Mouse (Mus musculus): ENCODE measurements around the gene Cend1. TPM values are rescaled to one million over a fixed set of nuclear protein-coding genes. Genes with fewer than 3 reads are reported as not detected.

The Cend1 gene
- 94.3 and 111 TPM in 2 replicates for polyA plus RNA-seq (2015; fragmentation: Nextera tagmentation; extraction: Ambion mirVana)

DNA sequence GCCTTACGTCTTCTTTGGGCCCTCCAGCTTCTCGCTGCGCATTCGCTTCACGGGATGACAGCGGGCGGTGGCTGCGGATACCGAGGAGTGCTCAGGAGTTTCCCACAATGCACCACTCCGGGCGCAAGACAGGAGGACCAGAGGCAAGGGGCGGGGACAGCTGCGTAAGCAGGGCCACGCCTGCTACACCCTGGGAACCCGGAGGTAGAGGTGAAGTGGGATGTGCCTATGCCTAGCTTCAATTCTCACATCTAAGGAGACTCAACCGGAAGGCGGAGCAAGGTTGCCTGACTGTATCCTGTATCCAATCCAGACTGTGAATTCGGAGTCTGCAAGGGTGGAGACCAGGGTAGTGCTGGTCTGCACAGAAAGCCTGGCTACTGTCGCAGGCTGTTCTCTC, at the start of gene Cend1:
TSS of gene Cend1 (minus strand) at position 182 of the 400 bp plus-strand sequence.
- H3K9ac ChIP-seq, result peak within 1 kb of the TSS; percentile 87
- H3K27ac ChIP-seq (replicated peaks), result peak within 1 kb of the TSS; percentile 87
- no peaks in the 10 kb centered on the region for H3K9me3 ChIP-seq
- 3% methylated on average over 19 of the region's 19 CpGs for WGBS
- peak within 1 kb of the TSS; percentile 62 for H3K4me3 ChIP-seq
- H3K36me3 ChIP-seq, result peaks cover 55% of the 10 kb centered on the region
- peaks cover 44% of the 10 kb centered on the region for H3K4me1 ChIP-seq (replicated peaks)
- peak within 1 kb of the TSS; percentile 88 for H3K4me2 ChIP-seq
- peak; percentile 86 for ATAC-seq (ENCODE audit: low read depth)
- no peaks in the 10 kb centered on the region for H3K27me3 ChIP-seq

DNA sequence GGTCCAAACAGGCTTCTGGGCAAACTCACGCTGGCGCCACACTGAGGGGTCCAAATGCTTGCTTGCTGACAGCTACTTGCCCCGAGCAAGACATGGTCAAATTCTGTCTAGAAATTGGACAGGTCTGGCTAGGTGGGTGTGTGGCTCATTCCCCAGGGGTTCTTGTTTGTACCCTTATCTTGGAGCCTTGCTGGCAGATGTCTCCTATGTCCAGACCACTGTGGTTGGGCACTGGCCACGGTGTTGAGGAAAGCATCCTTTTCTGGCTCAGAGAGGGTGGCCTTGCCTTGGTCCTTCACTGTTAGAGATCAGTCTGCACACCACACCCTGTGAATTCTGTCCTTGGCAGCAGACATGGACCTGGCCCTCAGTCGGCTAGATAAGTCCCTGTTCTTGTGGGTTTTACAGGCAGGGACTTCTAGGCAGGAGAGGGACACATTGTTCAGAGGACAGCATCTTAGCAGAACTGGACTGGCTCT, 49.0 kb upstream of the Cend1 start:
- Histone ChIP-seq H3K36me3 (no peaks in the 10 kb centered on the region), H3K27ac (replicated peaks) (peak overlapping the region; percentile 38; the same call in 1 of the 2 replicates), H3K9me3 (no peaks in the 10 kb centered on the region), H3K4me2 (no peak overlapping the region), H3K9ac (0 out of 2 replicates have a peak overlapping the region, but pooled peaks have one; percentile 17), H3K27me3 (peaks cover 37% of the 10 kb centered on the region), H3K4me3 (no peak overlapping the region), H3K4me1 (replicated peaks) (peaks cover 66% of the 10 kb centered on the region)
- 70% methylated on average over 5 of the region's 5 CpGs for WGBS
- ATAC-seq (ENCODE audit: low read depth), result no peak

DNA sequence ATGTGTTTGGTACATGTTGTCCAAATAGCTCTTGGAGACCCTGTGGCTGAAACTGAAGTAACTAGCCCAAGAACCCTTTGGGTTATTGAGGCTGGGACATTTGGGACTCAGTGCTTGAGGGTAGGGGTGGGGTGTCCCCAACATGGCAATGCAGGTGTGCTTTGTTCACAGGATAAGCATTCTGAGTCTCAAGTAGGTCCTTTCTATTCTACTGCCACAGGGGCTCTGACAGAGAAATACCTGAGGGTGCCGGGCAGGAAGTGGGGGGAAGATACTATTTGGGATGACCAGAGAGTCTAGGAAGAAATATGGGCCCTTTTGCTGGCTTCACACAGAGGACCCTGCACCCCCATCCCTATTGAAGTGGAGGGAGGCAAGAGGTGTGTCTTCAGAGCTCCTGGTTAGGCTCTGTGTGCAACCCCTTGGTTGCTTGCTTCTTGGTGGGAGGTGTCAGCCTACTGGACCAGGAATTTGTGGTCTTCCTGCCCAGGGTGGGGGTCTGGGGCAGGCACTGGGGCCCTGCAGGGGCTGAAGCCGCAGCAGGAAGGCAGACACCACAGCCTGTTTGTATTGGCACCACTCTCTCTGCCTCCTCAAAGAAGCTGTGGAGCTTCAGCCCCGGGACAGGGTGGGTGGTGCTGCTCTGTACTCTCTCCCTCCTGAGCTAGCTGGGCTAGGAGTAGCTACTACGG, 48.4 kb upstream of the Cend1 start:
- Histone ChIP-seq H3K9me3 (no peaks in the 10 kb centered on the region), H3K4me1 (replicated peaks) (peaks cover 61% of the 10 kb centered on the region), H3K27me3 (peaks cover 31% of the 10 kb centered on the region), H3K36me3 (peaks cover 2% of the 10 kb centered on the region), H3K9ac (0 out of 2 replicates have a peak overlapping the region, but pooled peaks have one; percentile 5), H3K4me2 (peak overlapping the region; percentile 94; the same call in 1 of the 2 replicates), H3K4me3 (no peak overlapping the region), H3K27ac (replicated peaks) (peak overlapping the region; percentile 38; the same call in 1 of the 2 replicates)
- WGBS, result 61% methylated on average over 4 of the region's 4 CpGs
- ATAC-seq (ENCODE audit: low read depth), result no peak

DNA sequence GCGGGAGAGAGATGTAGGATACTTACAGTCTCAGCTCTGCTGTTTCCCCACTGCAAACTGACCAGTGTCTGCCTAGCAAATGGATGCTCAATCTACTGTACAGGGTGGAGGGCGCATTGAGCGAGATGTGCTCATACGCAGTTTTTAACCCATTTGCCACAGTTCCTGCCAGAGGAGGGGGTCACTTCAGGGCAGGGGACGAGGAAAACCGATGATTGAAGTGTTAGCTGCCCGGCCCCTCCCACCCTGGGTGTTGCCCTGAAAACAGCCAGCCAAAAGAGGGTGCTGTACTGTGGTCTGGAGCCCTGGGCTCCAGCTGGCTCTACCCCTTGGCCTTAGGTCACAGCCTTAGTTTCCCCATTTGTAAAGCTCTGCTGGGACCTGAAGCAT, 47.7 kb upstream of the Cend1 start:
- H3K4me1 ChIP-seq (replicated peaks), result peaks cover 54% of the 10 kb centered on the region
- no peaks in the 10 kb centered on the region for H3K9me3 ChIP-seq
- 19% methylated on average over 7 of the region's 7 CpGs for WGBS
- peak overlapping the region; percentile 59; the same call in 1 of the 2 replicates for H3K4me3 ChIP-seq
- peak overlapping the region; percentile 56 for H3K9ac ChIP-seq
- ATAC-seq (ENCODE audit: low read depth), result no peak
- H3K36me3 ChIP-seq, result peaks cover 10% of the 10 kb centered on the region
- H3K27me3 ChIP-seq, result peaks cover 29% of the 10 kb centered on the region
- H3K4me2 ChIP-seq, result peak overlapping the region; percentile 94
- peak overlapping the region; percentile 70 for H3K27ac ChIP-seq (replicated peaks)

DNA sequence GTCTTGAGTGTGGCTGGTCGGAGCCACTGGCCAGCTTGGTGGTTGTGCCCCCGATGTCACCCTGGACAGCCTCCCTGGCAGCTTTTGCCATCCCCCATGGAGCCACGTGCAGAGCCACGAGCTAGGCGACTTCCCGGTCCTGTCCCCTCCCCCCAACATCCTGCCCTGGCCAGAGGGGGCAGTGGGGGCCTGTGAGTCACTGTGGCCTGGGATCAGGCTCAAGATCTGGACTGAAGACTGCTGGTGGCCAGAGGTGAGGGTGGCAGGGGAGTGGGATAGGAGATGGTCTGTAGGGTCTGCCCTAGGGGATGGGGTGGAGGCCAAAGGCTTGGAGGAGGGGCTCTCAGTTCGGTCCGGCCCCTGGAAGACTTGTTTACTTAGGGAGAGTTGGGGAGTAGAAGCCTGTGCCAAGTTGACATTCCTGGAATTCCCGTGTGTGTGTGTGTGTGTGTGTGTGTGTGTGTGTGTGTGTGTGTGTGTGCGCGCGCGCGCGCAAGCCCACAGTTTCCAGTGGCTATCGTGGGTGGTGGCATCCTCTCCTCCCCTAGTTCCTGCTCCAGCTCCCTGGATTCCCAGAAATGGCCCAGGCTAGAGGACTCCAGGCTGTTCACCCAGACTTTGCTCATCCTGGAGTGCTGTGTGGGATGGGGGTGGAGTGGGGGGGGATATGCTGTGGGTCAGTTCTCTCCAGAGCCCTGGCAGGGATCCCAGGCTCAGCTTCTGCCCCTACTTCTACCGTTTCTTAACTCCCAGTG, 47.1 kb upstream of the Cend1 start:
- H3K4me1 ChIP-seq (replicated peaks), result peaks cover 50% of the 10 kb centered on the region
- peak overlapping the region; percentile 70 for H3K27ac ChIP-seq (replicated peaks)

DNA sequence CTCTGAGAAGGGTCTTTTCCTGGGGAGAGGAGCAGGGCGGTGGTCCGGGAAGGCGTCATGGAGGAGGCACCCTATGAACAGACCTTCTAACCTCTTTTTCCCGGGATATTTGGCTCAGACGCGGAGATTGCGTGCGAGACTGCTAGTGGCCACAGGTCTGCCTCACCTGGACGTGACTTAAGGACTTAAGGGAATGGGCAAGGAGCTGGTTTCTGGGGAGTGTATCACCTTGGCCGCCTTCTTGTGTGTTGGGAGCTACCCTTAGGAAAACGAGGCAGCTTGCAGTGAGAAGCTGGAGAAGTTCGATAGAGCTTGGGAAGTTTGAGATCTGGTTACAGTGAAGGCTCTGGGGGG, 46.5 kb upstream of the Cend1 start:
- ATAC-seq (ENCODE audit: low read depth), result peak; percentile 0; the same call in 1 of the 2 replicates
- Histone ChIP-seq H3K9ac (peak overlapping the region; percentile 82), H3K27me3 (peaks cover 29% of the 10 kb centered on the region), H3K36me3 (peaks cover 20% of the 10 kb centered on the region), H3K4me2 (peak overlapping the region; percentile 94), H3K27ac (replicated peaks) (peak overlapping the region; percentile 61), H3K4me1 (replicated peaks) (peaks cover 49% of the 10 kb centered on the region), H3K9me3 (no peaks in the 10 kb centered on the region), H3K4me3 (peak overlapping the region; percentile 59)
- WGBS, result under 1% methylated on average over 12 of the region's 12 CpGs

More for the DNA sequence above, 47.1 kb upstream of the Cend1 start:
- H3K36me3 ChIP-seq, result peaks cover 14% of the 10 kb centered on the region
- ATAC-seq (ENCODE audit: low read depth), result peak; percentile 17; the same call in 1 of the 2 replicates
- peak overlapping the region; percentile 56 for H3K9ac ChIP-seq
- H3K4me2 ChIP-seq, result peak overlapping the region; percentile 94
- peak overlapping the region; percentile 59 for H3K4me3 ChIP-seq
- 6% methylated on average over 15 of the region's 17 CpGs for WGBS
- H3K9me3 ChIP-seq, result no peaks in the 10 kb centered on the region
- H3K27me3 ChIP-seq, result peaks cover 29% of the 10 kb centered on the region

DNA sequence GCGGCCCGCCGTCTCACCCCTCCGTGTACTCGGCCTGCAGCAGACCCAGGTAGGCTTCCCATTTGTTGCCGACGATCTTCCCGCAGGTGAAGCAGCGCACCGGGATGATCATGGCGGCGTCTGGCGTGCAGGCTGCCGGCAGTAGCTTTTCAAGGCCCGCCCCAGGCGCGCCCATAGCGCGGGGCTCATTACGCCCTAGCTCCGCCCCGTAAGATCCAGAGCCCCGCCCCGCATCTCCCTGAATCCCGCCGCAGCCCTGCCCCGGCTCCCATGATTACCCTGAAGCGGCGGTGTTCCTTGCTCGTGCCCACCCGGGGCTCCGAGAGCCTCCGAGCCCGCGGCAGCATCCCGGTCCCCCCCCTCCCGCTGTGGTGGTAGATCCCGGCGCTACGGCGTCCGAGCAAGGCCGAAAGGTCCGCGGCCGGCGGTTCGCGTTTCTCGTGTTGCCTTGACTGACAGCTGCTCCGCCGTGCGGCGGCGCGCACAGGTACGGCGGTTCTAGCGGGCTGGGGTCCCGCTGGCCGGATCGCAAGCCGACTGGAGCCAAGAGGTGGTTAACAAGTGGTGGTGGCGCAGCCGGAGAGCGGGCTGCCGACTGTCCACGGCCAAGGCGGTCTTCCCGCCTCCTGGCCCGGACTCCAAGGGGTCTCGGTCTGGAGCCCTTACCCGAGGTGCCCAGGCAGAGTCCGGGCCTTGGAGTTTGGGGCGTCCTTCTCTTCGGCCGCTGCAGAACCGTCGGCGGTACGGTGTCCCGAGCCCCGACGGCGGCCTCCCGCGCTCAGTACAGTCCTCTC, 45.9 kb upstream of the Cend1 start, which contains the start of the genes Polr2l and Tspan4:
TSS of gene Polr2l (minus strand) at position 122 of the 794 bp plus-strand sequence.
TSS of gene Tspan4 (plus strand) at position 230 of the 794 bp plus-strand sequence.
- WGBS, result under 1% methylated on average over 87 of the region's 87 CpGs
- Histone ChIP-seq H3K9ac (peak within 1 kb of the TSS; percentile 82), H3K27me3 (peaks cover 29% of the 10 kb centered on the region), H3K27ac (replicated peaks) (peak within 1 kb of the TSS; percentile 88), H3K4me2 (peak within 1 kb of the TSS; percentile 94), H3K4me1 (replicated peaks) (peaks cover 49% of the 10 kb centered on the region), H3K36me3 (peaks cover 26% of the 10 kb centered on the region), H3K9me3 (no peaks in the 10 kb centered on the region), H3K4me3 (peak within 1 kb of the TSS; percentile 59)
- ATAC-seq (ENCODE audit: low read depth), result peak; percentile 81

DNA sequence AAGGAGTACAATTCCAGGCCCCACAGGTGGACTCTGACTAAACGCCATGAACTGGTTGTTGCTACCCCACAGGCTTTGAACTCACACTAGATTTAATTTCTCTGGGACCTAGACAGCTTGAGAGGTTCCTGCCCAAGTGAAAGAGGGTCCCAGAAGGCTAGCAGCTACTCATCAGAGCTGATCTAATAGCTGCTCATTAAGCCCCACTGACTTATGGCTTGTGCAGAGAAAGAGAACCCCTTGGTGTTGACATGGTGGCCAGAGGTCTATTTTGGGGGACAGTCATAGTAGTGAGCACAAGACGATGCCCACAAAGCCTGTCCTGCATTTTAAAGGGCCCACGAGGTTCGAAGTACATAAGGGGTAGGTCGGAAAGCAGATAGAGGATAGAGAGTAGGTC, 44.9 kb upstream of the Cend1 start:
- 0 out of 2 replicates have a peak overlapping the region, but pooled peaks have one; percentile 88 for H3K27ac ChIP-seq (replicated peaks)
- H3K9me3 ChIP-seq, result no peaks in the 10 kb centered on the region
- 7% methylated on average over 5 of the region's 5 CpGs for WGBS
- H3K4me1 ChIP-seq (replicated peaks), result peaks cover 59% of the 10 kb centered on the region
- H3K27me3 ChIP-seq, result peaks cover 29% of the 10 kb centered on the region
- ATAC-seq (ENCODE audit: low read depth), result no peak
- H3K9ac ChIP-seq, result peak overlapping the region; percentile 82
- peak overlapping the region; percentile 94 for H3K4me2 ChIP-seq
- peak overlapping the region; percentile 59 for H3K4me3 ChIP-seq
- peaks cover 34% of the 10 kb centered on the region for H3K36me3 ChIP-seq

DNA sequence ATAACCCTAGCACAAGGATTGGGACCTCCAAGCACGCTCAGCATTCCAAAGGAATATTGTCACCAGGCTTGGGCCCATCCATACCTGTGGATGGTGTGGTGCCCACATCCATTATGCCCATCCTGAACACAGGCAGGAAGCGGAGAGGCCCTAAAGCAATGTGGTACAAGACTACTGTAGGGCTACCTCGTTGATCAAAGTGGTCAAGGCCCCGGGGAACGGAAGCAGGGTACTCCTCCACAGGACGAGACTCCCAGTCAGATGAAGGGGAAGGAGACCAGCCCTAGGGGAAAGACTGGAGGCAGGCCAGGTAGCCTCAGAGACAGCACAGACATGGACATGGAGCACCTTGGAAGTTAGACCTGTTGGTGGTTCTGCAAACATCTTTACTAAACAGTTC, 43.5 kb upstream of the Cend1 start:
- H3K9me3 ChIP-seq, result no peaks in the 10 kb centered on the region
- no peak overlapping the region for H3K9ac ChIP-seq
- no peak overlapping the region for H3K4me3 ChIP-seq
- no peak overlapping the region for H3K4me2 ChIP-seq
- H3K36me3 ChIP-seq, result peaks cover 34% of the 10 kb centered on the region
- no peak for ATAC-seq (ENCODE audit: low read depth)
- peaks cover 22% of the 10 kb centered on the region for H3K27me3 ChIP-seq
- 92% methylated on average over 6 of the region's 6 CpGs for WGBS
- peaks cover 72% of the 10 kb centered on the region for H3K4me1 ChIP-seq (replicated peaks)
- H3K27ac ChIP-seq (replicated peaks), result no peak overlapping the region

DNA sequence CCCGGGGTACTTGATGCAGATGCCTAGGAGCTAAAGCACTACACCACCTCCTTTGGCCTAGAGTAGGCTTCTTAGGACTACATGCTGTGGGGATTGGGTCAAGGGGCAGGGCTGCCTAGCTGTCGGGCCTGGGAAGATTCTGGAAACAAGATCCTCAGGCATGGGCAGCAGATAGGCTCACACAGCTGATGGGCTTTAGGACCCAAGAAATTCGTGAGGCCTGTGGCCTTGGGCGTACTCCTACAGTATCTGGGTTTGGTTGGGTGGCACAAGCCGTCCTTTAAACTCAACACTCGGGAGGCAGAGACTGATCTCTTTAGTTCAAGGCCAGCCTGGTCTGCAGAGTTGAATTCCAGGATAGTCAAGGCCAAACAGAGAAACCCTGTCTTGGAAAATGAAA, 42.9 kb upstream of the Cend1 start:
- no peak overlapping the region for H3K4me3 ChIP-seq
- H3K4me2 ChIP-seq, result no peak overlapping the region
- peaks cover 34% of the 10 kb centered on the region for H3K36me3 ChIP-seq
- H3K9ac ChIP-seq, result 0 out of 2 replicates have a peak overlapping the region, but pooled peaks have one; percentile 17
- no peak overlapping the region for H3K27ac ChIP-seq (replicated peaks)
- peaks cover 16% of the 10 kb centered on the region for H3K27me3 ChIP-seq
- H3K9me3 ChIP-seq, result no peaks in the 10 kb centered on the region
- ATAC-seq (ENCODE audit: low read depth), result no peak
- 85% methylated on average over 6 of the region's 6 CpGs for WGBS
- H3K4me1 ChIP-seq (replicated peaks), result peaks cover 71% of the 10 kb centered on the region

DNA sequence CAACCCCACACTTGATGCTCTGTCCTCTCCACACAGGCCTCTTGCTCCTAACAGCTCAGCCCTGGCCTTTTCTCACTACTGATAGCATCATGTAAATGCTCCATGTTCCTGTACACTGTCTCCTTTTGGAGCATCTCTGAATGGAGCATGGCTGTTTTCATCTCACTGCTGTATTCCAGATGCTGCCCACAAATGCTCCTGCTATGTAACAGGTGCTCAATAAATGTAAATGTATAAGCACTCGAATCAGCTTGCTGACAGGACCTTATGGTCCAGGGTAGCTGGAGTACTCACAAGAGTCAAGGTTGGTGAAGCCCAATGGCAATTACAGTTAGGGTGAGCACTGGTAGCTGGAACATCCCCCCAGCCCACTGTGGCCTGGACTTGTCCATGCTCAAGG, 41.9 kb upstream of the Cend1 start:
- Histone ChIP-seq H3K27me3 (peaks cover 16% of the 10 kb centered on the region), H3K4me1 (replicated peaks) (peaks cover 70% of the 10 kb centered on the region), H3K27ac (replicated peaks) (no peak overlapping the region), H3K9me3 (no peaks in the 10 kb centered on the region), H3K36me3 (peaks cover 34% of the 10 kb centered on the region), H3K4me3 (no peak overlapping the region), H3K4me2 (no peak overlapping the region), H3K9ac (no peak overlapping the region)
- WGBS, result 96% methylated on average over 1 of the region's 1 CpGs
- no peak for ATAC-seq (ENCODE audit: low read depth)
